17 mouse cellular contexts compared by ENCODE assay signal in genomic region chr14:103933813-103934212, GRCm38 (mm10).
"Had no signal": no experiment of that assay in that cellular context is flagged by ENCODE, and none has a peak within 500 bp of the region (broad histone marks: within the 10 kb centered on the region; RNA-seq: fewer than 3 reads in every experiment).

No protein-coding gene starts in this region.

- H3K36me3 ChIP-seq: neural tube, embryonic 12.5 days; neural tube, embryonic 13.5 days; neural tube, embryonic 15.5 days; stomach, embryonic 15.5 days had no signal

- H3K4me1 ChIP-seq: neural tube, embryonic 12.5 days; neural tube, embryonic 13.5 days; neural tube, embryonic 15.5 days; stomach, embryonic 15.5 days had no signal

- H3K4me2 ChIP-seq: neural tube, embryonic 12.5 days; neural tube, embryonic 13.5 days; neural tube, embryonic 15.5 days; stomach, embryonic 15.5 days had no signal

- H3K9me3 ChIP-seq: neural tube, embryonic 12.5 days; neural tube, embryonic 13.5 days; neural tube, embryonic 15.5 days; stomach, embryonic 15.5 days had no signal

- H3K27ac ChIP-seq: neural tube, embryonic 12.5 days; neural tube, embryonic 13.5 days; neural tube, embryonic 15.5 days; stomach, embryonic 15.5 days; stomach, postnatal 0 days had no signal

- H3K4me3 ChIP-seq: neural tube, embryonic 12.5 days; neural tube, embryonic 13.5 days; neural tube, embryonic 15.5 days; stomach, embryonic 15.5 days had no signal

- DNase-seq: retina, postnatal 1 day; right cerebral cortex, adult 18-20 months; right cerebral cortex, postnatal 14 days; right cerebral cortex, postnatal 25 days; right cerebral cortex, postnatal 4 days; spleen, adult 18-20 months; thymus, adult 18-20 months; thymus, adult 2 months; thymus, postnatal 14 days; thymus, postnatal 25 days; thymus, postnatal 36 days; thymus, postnatal 4 days had no signal

- H3K27me3 ChIP-seq: neural tube, embryonic 12.5 days; neural tube, embryonic 13.5 days; neural tube, embryonic 15.5 days; stomach, embryonic 15.5 days had no signal

- H3K9ac ChIP-seq: neural tube, embryonic 12.5 days; neural tube, embryonic 13.5 days; neural tube, embryonic 15.5 days; stomach, embryonic 15.5 days had no signal
